Mouse (Mus musculus): Measurements from ENCODE around the gene Gm21992. TPM values are rescaled to one million over a fixed set of nuclear protein-coding genes. Genes with fewer than 3 reads are reported as not detected.

Gm21992 gene
- polyA plus RNA-seq, 1 experiment from 2014 or later: 12.9 TPM

DNA sequence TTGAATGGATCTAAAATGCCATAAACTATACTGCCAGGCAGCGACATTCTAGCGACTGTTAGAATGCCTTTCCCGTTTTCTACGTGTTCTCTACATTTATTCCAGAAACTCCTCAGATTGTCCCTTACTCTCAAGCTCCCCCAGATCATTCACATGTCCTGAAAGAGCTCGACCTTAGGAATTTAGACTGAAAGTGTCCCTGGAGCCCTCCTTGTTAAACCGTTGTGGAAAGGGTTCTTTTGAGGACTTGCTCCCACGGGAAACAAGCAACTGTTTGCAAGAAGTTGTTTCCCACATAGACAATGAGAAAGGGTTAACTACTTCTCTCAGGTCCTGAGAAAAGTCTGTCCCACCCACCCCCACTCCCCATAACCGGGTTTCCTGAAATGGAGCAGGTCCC is 110.8 kb downstream of the Gm21992 start:
- ATAC-seq (ENCODE audit: low FRiP score): no peak
- WGBS: 73% methylated on average over 8 of the region's 8 CpGs

DNA sequence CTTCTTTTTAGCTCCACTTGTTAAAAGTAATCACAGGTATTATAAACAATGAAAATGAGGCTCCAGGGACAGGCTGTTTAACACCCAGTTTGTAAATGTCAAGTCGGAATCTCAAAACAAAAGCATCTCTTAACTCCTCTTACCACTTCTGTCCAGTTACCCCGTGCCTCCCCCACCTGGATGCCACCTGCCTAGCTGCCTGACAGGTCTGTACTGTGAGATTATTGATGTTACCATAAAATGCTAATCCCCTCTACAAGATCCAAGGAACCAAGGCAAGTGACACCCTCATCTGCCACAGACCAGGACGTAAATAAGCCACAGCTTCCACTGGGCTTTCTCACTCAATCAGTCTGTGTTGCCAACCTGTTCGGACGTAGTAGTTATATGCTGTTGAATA is 111.6 kb downstream of the Gm21992 start:
- peaks cover 30% of the 10 kb centered on the region for H3K27me3 ChIP-seq (ENCODE audit: control insufficient read depth, insufficient read depth, low read length)
- no peak for ATAC-seq (ENCODE audit: low FRiP score)
- WGBS: 80% methylated on average over 5 of the region's 5 CpGs

More for the DNA sequence above, 110.8 kb downstream of the Gm21992 start:
- Histone ChIP-seq H3K4me2 (no peak overlapping the region), H3K27ac (ENCODE audit: low read depth, low read length) (no peak overlapping the region), H3K9me3 (ENCODE audit: control insufficient read depth, low read length) (no peaks in the 10 kb centered on the region), H3K4me3 (ENCODE audit: low read depth, low read length) (no peak overlapping the region), H3K36me3 (ENCODE audit: control insufficient read depth, insufficient read depth, low read length) (no peaks in the 10 kb centered on the region), H3K4me1 (ENCODE audit: control insufficient read depth, insufficient read depth, low read length) (peaks cover 13% of the 10 kb centered on the region; the same call in 1 of the 2 replicates), H3K27me3 (ENCODE audit: control insufficient read depth, insufficient read depth, low read length) (peaks cover 30% of the 10 kb centered on the region), H3K9ac (ENCODE audit: low read length) (no peak overlapping the region)
- DNase-seq (ENCODE audit: low spot score, missing footprints): peak; percentile 69

DNA sequence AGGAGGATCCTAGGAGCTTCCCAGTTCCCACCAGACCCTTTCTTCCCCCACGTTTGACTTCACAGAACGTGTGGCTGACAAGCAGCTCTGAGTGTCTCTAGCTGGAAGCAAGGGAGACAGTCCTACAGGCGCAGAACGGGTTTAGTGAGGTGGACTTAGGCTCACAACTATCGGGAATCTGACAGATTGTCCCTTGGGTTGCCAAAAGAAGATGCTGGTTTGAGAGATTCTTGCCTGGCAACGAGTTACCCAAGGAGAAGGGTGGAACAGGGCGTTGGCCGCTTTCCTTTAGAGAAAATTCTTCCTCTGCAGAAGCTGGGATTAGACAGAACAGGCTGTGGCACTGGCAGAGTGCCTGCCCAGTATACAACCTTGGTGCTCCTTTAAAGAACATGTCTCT is 112.6 kb downstream of the Gm21992 start:
- Histone ChIP-seq H3K36me3 (ENCODE audit: control insufficient read depth, insufficient read depth, low read length) (no peaks in the 10 kb centered on the region), H3K9me3 (ENCODE audit: control insufficient read depth, low read length) (no peaks in the 10 kb centered on the region), H3K4me3 (ENCODE audit: low read depth, low read length) (no peak overlapping the region), H3K27me3 (ENCODE audit: control insufficient read depth, insufficient read depth, low read length) (peaks cover 30% of the 10 kb centered on the region), H3K4me2 (peak overlapping the region; percentile 77; the same call in 1 of the 2 replicates), H3K27ac (ENCODE audit: low read depth, low read length) (no peak overlapping the region), H3K4me1 (ENCODE audit: control insufficient read depth, insufficient read depth, low read length) (peaks cover 13% of the 10 kb centered on the region; the same call in 1 of the 2 replicates), H3K9ac (ENCODE audit: low read length) (no peak overlapping the region)
- WGBS: 35% methylated on average over 8 of the region's 8 CpGs
- DNase-seq (ENCODE audit: low spot score, missing footprints) (peak; percentile 90), ATAC-seq (ENCODE audit: low FRiP score) (no peak)

More for the DNA sequence above, 111.6 kb downstream of the Gm21992 start:
- Histone ChIP-seq H3K9me3 (ENCODE audit: control insufficient read depth, low read length) (no peaks in the 10 kb centered on the region), H3K27ac (ENCODE audit: low read depth, low read length) (no peak overlapping the region), H3K4me1 (ENCODE audit: control insufficient read depth, insufficient read depth, low read length) (peaks cover 13% of the 10 kb centered on the region; the same call in 1 of the 2 replicates), H3K4me3 (ENCODE audit: low read depth, low read length) (no peak overlapping the region), H3K4me2 (no peak overlapping the region), H3K9ac (ENCODE audit: low read length) (no peak overlapping the region), H3K36me3 (ENCODE audit: control insufficient read depth, insufficient read depth, low read length) (no peaks in the 10 kb centered on the region)
- DNase-seq (ENCODE audit: low spot score, missing footprints): peak; percentile 83

DNA sequence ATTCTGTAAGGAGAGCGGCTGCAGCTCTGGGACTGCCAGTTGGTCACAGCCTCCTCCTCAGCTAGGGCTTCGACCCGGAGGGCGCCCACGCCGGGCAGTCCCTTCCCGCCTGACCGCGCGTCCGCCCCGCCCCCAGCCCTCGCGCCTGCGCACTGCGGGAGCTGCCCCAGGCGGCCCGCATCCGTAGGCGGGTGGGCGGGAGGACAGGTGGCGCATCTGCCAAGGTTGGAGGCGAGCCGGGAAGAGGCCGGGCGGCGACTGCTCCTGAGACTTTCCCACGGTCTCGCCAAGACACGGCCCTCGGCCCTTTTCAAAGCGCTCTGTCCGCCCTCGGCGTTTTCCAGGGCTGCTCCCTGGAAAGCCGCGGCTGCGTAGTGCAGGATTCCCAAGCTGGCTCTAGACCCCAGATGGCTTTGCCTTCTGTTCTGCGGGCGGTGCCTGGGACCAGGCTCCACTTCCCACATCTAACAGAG is 113.2 kb downstream of the Gm21992 start, which contains the start of gene Gm960:
Gene Gm960 (minus strand): TSS at position 464 of the 473 bp plus-strand sequence.
- peak; percentile 98 for DNase-seq (ENCODE audit: low spot score, missing footprints)
- ATAC-seq (ENCODE audit: low FRiP score): peak; percentile 83
- H3K9me3 ChIP-seq (ENCODE audit: control insufficient read depth, low read length): no peaks in the 10 kb centered on the region
- no peak within 1 kb of the TSS for H3K27ac ChIP-seq (ENCODE audit: low read depth, low read length)
- H3K4me2 ChIP-seq: peak within 1 kb of the TSS; percentile 77
- H3K36me3 ChIP-seq (ENCODE audit: control insufficient read depth, insufficient read depth, low read length): no peaks in the 10 kb centered on the region
- WGBS: under 1% methylated on average over 34 of the region's 40 CpGs
- H3K4me3 ChIP-seq (ENCODE audit: low read depth, low read length): peak within 1 kb of the TSS; percentile 59
- H3K4me1 ChIP-seq (ENCODE audit: control insufficient read depth, insufficient read depth, low read length): peaks cover 13% of the 10 kb centered on the region; the same call in 1 of the 2 replicates
- H3K9ac ChIP-seq (ENCODE audit: low read length): peak within 1 kb of the TSS; percentile 70
- H3K27me3 ChIP-seq (ENCODE audit: control insufficient read depth, insufficient read depth, low read length): peaks cover 30% of the 10 kb centered on the region

DNA sequence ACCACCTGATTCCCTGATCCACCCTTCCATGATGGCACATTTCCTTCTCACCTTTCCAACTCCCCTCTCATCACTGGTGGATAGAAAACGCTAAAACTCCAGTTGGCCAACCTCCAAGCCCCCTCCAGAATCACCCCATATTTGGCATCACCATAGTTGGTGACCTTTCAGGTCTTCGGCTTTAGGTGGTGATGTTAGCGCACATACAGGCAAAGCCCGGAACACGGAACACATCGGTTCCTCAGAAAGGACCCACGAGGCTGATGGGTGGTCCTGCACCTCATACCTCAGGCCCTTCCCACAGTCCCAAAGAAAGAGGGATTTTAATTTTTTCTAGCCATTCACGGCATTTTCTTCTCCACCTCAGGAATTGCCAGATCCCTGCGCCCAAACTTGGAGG is 113.7 kb downstream of the Gm21992 start:
- H3K36me3 ChIP-seq (ENCODE audit: control insufficient read depth, insufficient read depth, low read length): no peaks in the 10 kb centered on the region
- no peaks in the 10 kb centered on the region for H3K9me3 ChIP-seq (ENCODE audit: control insufficient read depth, low read length)
- no peak overlapping the region for H3K27ac ChIP-seq (ENCODE audit: low read depth, low read length)
- ATAC-seq (ENCODE audit: low FRiP score): peak; percentile 9; the same call in 1 of the 2 replicates
- H3K4me2 ChIP-seq: peak overlapping the region; percentile 77
- WGBS: 75% methylated on average over 9 of the region's 9 CpGs
- peak overlapping the region; percentile 70 for H3K9ac ChIP-seq (ENCODE audit: low read length)
- H3K4me1 ChIP-seq (ENCODE audit: control insufficient read depth, insufficient read depth, low read length): peaks cover 13% of the 10 kb centered on the region; the same call in 1 of the 2 replicates
- H3K4me3 ChIP-seq (ENCODE audit: low read depth, low read length): peak overlapping the region; percentile 59
- peaks cover 30% of the 10 kb centered on the region for H3K27me3 ChIP-seq (ENCODE audit: control insufficient read depth, insufficient read depth, low read length)
- DNase-seq (ENCODE audit: low spot score, missing footprints): peak; percentile 81

DNA sequence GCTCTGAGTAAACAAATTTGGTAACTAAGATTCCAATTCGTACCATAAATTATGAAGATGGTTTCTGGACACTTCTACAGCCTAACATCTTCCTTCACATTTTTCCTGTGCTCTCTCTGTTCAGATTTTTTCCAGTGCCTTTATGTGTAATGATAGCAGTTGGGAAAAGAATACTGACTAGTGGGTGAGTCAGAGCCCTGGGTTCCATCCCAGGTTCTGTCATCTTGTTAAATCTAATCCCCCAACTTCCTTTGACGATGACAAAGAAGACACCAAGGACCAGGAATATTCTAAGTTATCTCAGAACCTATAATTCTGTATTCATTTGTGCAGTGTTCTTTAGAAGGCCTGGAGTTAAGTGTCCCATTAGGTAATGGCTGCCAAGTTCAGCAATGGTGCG is 114.3 kb downstream of the Gm21992 start:
- Histone ChIP-seq H3K27ac (ENCODE audit: low read depth, low read length) (no peak overlapping the region), H3K27me3 (ENCODE audit: control insufficient read depth, insufficient read depth, low read length) (peaks cover 30% of the 10 kb centered on the region), H3K9ac (ENCODE audit: low read length) (no peak overlapping the region), H3K36me3 (ENCODE audit: control insufficient read depth, insufficient read depth, low read length) (no peaks in the 10 kb centered on the region), H3K4me3 (ENCODE audit: low read depth, low read length) (no peak overlapping the region), H3K9me3 (ENCODE audit: control insufficient read depth, low read length) (no peaks in the 10 kb centered on the region), H3K4me2 (no peak overlapping the region), H3K4me1 (ENCODE audit: control insufficient read depth, insufficient read depth, low read length) (peaks cover 8% of the 10 kb centered on the region; the same call in 1 of the 2 replicates)
- 83% methylated on average over 3 of the region's 3 CpGs for WGBS
- no peak for ATAC-seq (ENCODE audit: low FRiP score)
- DNase-seq (ENCODE audit: low spot score, missing footprints): peak; percentile 79

DNA sequence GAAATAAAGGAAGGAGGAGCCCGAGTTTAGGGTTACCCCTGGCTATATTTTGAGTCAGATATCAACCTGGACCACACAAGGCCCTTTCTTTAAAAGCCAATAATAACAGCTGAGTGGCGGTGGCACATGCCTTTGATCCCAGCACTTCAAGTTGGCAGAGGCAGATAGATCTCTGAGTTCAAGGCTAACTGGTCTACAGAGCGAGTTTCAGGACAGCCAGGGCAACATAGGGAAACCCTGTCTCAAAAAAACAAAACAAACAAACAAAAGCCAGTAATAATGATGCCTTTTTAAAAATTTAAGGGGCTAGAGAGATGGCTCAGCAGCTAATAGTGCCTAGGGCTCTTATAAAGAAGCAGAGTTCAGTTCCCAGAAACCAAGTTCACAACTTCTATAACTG is 117.1 kb downstream of the Gm21992 start:
- H3K36me3 ChIP-seq (ENCODE audit: control insufficient read depth, insufficient read depth, low read length): no peaks in the 10 kb centered on the region
- WGBS: 77% methylated on average over 3 of the region's 3 CpGs
- H3K27me3 ChIP-seq (ENCODE audit: control insufficient read depth, insufficient read depth, low read length): peaks cover 20% of the 10 kb centered on the region
- H3K27ac ChIP-seq (ENCODE audit: low read depth, low read length): no peak overlapping the region
- H3K9ac ChIP-seq (ENCODE audit: low read length): no peak overlapping the region
- H3K4me2 ChIP-seq: no peak overlapping the region
- H3K4me1 ChIP-seq (ENCODE audit: control insufficient read depth, insufficient read depth, low read length): peaks cover 5% of the 10 kb centered on the region; the same call in 1 of the 2 replicates
- DNase-seq (ENCODE audit: low spot score, missing footprints): peak; percentile 53
- no peaks in the 10 kb centered on the region for H3K9me3 ChIP-seq (ENCODE audit: control insufficient read depth, low read length)
- ATAC-seq (ENCODE audit: low FRiP score): no peak
- H3K4me3 ChIP-seq (ENCODE audit: low read depth, low read length): no peak overlapping the region

Other genes with a start within 250 kb of the Gm21992 start
- 7.5 and 7.6 TPM in 2 replicates for gene Lrfn4, start 195.9 kb downstream of the Gm21992 start, polyA plus RNA-seq (2014; fragmentation: Nextera tagmentation; extraction: Ambion mirVana)
- gene Rce1, start 186.0 kb downstream of the Gm21992 start, polyA plus RNA-seq (2014; fragmentation: Nextera tagmentation; extraction: Ambion mirVana): 61.0 and 68.7 TPM in 2 replicates
- gene Gm960, start 112.9 kb downstream of the Gm21992 start, polyA plus RNA-seq (2014; fragmentation: Nextera tagmentation; extraction: Ambion mirVana): 2.3 and 3.4 TPM in 2 replicates
- gene Sptbn2, start 100.4 kb downstream of the Gm21992 start, polyA plus RNA-seq (2014; fragmentation: Nextera tagmentation; extraction: Ambion mirVana): 13.4 and 14.0 TPM in 2 replicates
- gene Rbm4b, start 55.1 kb downstream of the Gm21992 start, polyA plus RNA-seq (2014; fragmentation: Nextera tagmentation; extraction: Ambion mirVana): 137 and 152 TPM in 2 replicates
- 108 and 111 TPM in 2 replicates for gene Rbm4, start 17.7 kb downstream of the Gm21992 start, polyA plus RNA-seq (2014; fragmentation: Nextera tagmentation; extraction: Ambion mirVana)
- gene Rbm14, start within 50 bp of the Gm21992 start, polyA plus RNA-seq (2014; fragmentation: Nextera tagmentation; extraction: Ambion mirVana): 108 and 113 TPM in 2 replicates
- 34.1 and 35.6 TPM in 2 replicates for gene Ccs, start 27.7 kb upstream of the Gm21992 start, polyA plus RNA-seq (2014; fragmentation: Nextera tagmentation; extraction: Ambion mirVana)
- 0.07 and 0.11 TPM in 2 replicates for gene Ccdc87, start 27.8 kb upstream of the Gm21992 start, polyA plus RNA-seq (2014; fragmentation: Nextera tagmentation; extraction: Ambion mirVana)
- 34.1 and 34.9 TPM in 2 replicates for gene Ctsf, start 43.5 kb upstream of the Gm21992 start, polyA plus RNA-seq (2014; fragmentation: Nextera tagmentation; extraction: Ambion mirVana)
- gene Actn3, start 66.3 kb upstream of the Gm21992 start, polyA plus RNA-seq (2014; fragmentation: Nextera tagmentation; extraction: Ambion mirVana): 0.86 and 1.2 TPM in 2 replicates
- 12.4 and 13.3 TPM in 2 replicates for gene Zdhhc24, start 67.1 kb upstream of the Gm21992 start, polyA plus RNA-seq (2014; fragmentation: Nextera tagmentation; extraction: Ambion mirVana)
- 6.5 and 7.8 TPM in 2 replicates for gene Bbs1, start 95.0 kb upstream of the Gm21992 start, polyA plus RNA-seq (2014; fragmentation: Nextera tagmentation; extraction: Ambion mirVana)
- 153 and 159 TPM in 2 replicates for gene Dpp3, start 116.7 kb upstream of the Gm21992 start, polyA plus RNA-seq (2014; fragmentation: Nextera tagmentation; extraction: Ambion mirVana)
- gene Peli3, start 131.5 kb upstream of the Gm21992 start, polyA plus RNA-seq (2014; fragmentation: Nextera tagmentation; extraction: Ambion mirVana): 1.3 and 1.5 TPM in 2 replicates
- gene Mrpl11, start 150.5 kb upstream of the Gm21992 start, polyA plus RNA-seq (2014; fragmentation: Nextera tagmentation; extraction: Ambion mirVana): 157 and 158 TPM in 2 replicates
- 0.04 TPM in 1 of 2 replicates, not detected in the other for gene Npas4, start 178.7 kb upstream of the Gm21992 start, polyA plus RNA-seq (2014; fragmentation: Nextera tagmentation; extraction: Ambion mirVana)
- 4.2 TPM in 2 replicates for gene Slc29a2, start 212.2 kb upstream of the Gm21992 start, polyA plus RNA-seq (2014; fragmentation: Nextera tagmentation; extraction: Ambion mirVana)
- 40.1 and 41.7 TPM in 2 replicates for gene B4gat1, start 227.2 kb upstream of the Gm21992 start, polyA plus RNA-seq (2014; fragmentation: Nextera tagmentation; extraction: Ambion mirVana)
- 1.6 TPM in 2 replicates for gene AC124502.3, start 227.3 kb upstream of the Gm21992 start, polyA plus RNA-seq (2014; fragmentation: Nextera tagmentation; extraction: Ambion mirVana)
- 66.1 and 68.4 TPM in 2 replicates for gene Brms1, start 229.7 kb upstream of the Gm21992 start, polyA plus RNA-seq (2014; fragmentation: Nextera tagmentation; extraction: Ambion mirVana)
- 0.63 and 1.4 TPM in 2 replicates for gene Rin1, start 238.9 kb upstream of the Gm21992 start, polyA plus RNA-seq (2014; fragmentation: Nextera tagmentation; extraction: Ambion mirVana)